ENCODE assay signal across 10 mouse cellular contexts in genomic region chr2:115938926-115939563, GRCm38 (mm10).
DNase-seq lines count a peak whose midpoint lies in the region; TF ChIP-seq lines count a peak whose summit lies in the region.
"Had no signal": no experiment of that assay in that cellular context is flagged by ENCODE, and none has a peak within 500 bp of the region (broad histone marks: within the 10 kb centered on the region; RNA-seq: fewer than 3 reads in every experiment).

No protein-coding gene starts in this region.

- H3K4me3 ChIP-seq in kidney, adult 2 months (ENCODE audit: insufficient read depth, low read depth, low read length) = no peak overlapping the region
- H3K4me3 ChIP-seq: embryonic facial prominence, embryonic 15.5 days; limb, embryonic 13.5 days had no signal

- DNase-seq in kidney, adult 2 months = peak; percentile 57
- DNase-seq in kidney, adult 18-20 months = no peak
- DNase-seq in brain, embryonic 14.5 days (ENCODE audit: low read depth) = peak; percentile 90
- DNase-seq in heart, adult 8-10 months (ENCODE audit: low spot score) = peak; percentile 31
- peak; percentile 34 for DNase-seq in layer of hippocampus, adult 9-11 months
- peak; percentile 39 for DNase-seq in right cerebral cortex, postnatal 25 days
- no peak for DNase-seq in embryo, embryonic 10.5 days (ENCODE audit: low spot score)
- no peak for DNase-seq in embryo, embryonic 9.5 days (ENCODE audit: extremely low spot score)

- H3K36me3 ChIP-seq in kidney, adult 2 months (ENCODE audit: control insufficient read depth, insufficient read depth, low read length) = no peaks in the 10 kb centered on the region
- H3K36me3 ChIP-seq: embryonic facial prominence, embryonic 15.5 days; limb, embryonic 13.5 days had no signal

- WGBS in kidney, adult 2 months = 67% methylated on average over 8 of the region's 8 CpGs

- no peak for TF ChIP-seq POLR2A in kidney, adult 2 months (IDR thresholded peaks at IDR 0.05; ENCODE audit: low read depth, low read length)
- no peak for TF ChIP-seq POLR2A in brain, embryonic 14.5 days (IDR thresholded peaks at IDR 0.05; ENCODE audit: borderline replicate concordance, extremely low read depth, insufficient read depth, insufficient read length, poor library complexity, severe bottlenecking)

- no peaks in the 10 kb centered on the region for H3K27me3 ChIP-seq in kidney, adult 2 months (replicated peaks; ENCODE audit: control insufficient read depth, insufficient read depth, low read length)
- H3K27me3 ChIP-seq: embryonic facial prominence, embryonic 15.5 days; limb, embryonic 13.5 days had no signal

- H3K27ac ChIP-seq in kidney, adult 2 months (ENCODE audit: insufficient read depth, low read depth, low read length) = no peak overlapping the region
- H3K27ac ChIP-seq: embryonic facial prominence, embryonic 15.5 days; limb, embryonic 13.5 days had no signal

- H3K4me1 ChIP-seq in kidney, adult 2 months (ENCODE audit: control insufficient read depth, insufficient read depth, low read length) = no peaks in the 10 kb centered on the region
- H3K4me1 ChIP-seq: embryonic facial prominence, embryonic 15.5 days; limb, embryonic 13.5 days had no signal

- no peak for TF ChIP-seq CTCF in kidney, adult 2 months (conservative IDR thresholded peaks at IDR 0.05; ENCODE audit: insufficient read depth, insufficient read length, low read depth, low read length)
- no peak for TF ChIP-seq CTCF in brain, embryonic 14.5 days (IDR thresholded peaks at IDR 0.05; ENCODE audit: borderline replicate concordance, extremely low read depth, insufficient read depth, insufficient read length)

Comparison
In these comparisons a context has a peak if more than half of its experiments do, and no peak if none do; other contexts are left out.
1. DNase-seq: peak in kidney, adult 2 months (single experiment), brain, embryonic 14.5 days (single experiment), heart, adult 8-10 months (single experiment), layer of hippocampus, adult 9-11 months (single experiment) and right cerebral cortex, postnatal 25 days (single experiment); none in kidney, adult 18-20 months (single experiment), embryo, embryonic 10.5 days (single experiment) and embryo, embryonic 9.5 days (single experiment).